Mouse (Mus musculus) adrenal gland, adult 18-20 months (tissue): ENCODE data around the gene Abcb4. TPM values are rescaled to one million over a fixed set of nuclear protein-coding genes. Genes with fewer than 3 reads are reported as not detected.
A peak's percentile ranks its signal among the peaks of the same experiment; 100 is the strongest.
"Not testable (repeated sequence)": the region's sequence is repeated elsewhere in the genome, so short reads cannot be mapped to it uniquely, and the experiment has no call there.

Experiments
- DNase-seq, 2 experiments: peaks; one replicate each; pipeline ENCODE4 v3.0.0; 2021 to 2022; ENCODE audit warnings: low spot score in 2 of 2
- total RNA-seq, 2 experiments: library from RNA; stranded (reverse); gene quantifications; 1 replicate in 1 of 2; 2 replicates in 1 of 2; pipeline ENCODE4 v1.2.3; 2021

Gene Abcb4
- total RNA-seq, 2 experiments from 2014 or later = 4.8 to 6.0 TPM

DNA sequence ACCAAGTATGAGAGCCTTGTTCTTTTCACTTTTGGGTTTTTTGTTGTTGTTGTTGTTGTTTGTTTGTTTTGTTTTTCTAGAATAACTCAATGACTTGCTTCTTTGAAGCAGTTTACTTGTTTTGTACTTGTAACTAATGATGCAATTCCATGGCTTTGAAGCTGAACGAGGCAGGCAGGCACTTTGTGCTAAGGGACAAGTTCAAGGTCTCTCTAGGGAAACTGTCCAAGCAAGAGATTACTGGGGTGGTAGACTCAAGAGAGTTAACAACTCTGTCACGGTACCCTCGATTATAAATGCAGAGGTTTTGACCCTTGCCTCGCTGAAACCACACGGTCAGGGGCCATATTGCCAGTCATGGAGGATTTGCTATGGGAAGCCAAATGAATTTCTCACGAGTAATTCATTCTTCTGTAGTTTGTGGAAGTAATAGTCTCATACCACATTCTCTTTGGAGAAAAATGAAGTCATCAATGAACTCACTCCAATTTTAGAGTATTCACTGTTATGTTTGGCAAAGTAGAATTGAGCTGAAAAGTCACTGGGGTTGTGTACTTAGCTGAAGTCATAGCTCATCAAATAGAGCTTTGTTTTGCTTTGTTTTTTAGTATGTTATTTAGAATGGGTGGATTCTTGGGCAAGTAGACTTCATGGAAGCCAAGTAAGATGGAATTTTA lies 8.8 kb downstream of the Abcb4 start:
- DNase-seq = no peak

- no peak for DNase-seq
Observed at GRCm38 (mm10) chr5:8904539-8904938, 11.0 kb downstream of the Abcb4 start.

- no peak for DNase-seq
Observed at GRCm38 (mm10) chr5:8911567-8912198, 18.2 kb downstream of the Abcb4 start.

DNA sequence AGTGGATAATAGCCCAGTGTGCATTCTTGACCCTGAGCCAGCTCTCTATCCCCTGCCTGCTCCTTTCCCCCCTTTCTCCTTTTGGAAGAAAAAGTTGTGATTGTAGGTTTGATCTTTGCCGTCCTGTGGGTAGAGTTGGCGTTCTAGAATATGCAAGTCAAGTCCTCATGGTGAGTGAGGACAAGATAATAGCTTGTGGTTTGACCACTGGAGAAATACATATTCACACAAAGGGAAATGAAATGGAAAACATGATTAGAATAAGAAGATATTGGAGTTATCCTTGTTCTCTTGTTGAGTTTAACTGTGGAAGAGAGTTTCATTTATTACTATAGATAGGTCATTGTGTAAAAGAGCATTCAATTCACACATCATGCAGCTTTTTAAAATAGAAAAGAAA lies 22.9 kb downstream of the Abcb4 start:
- DNase-seq = no peak

DNA sequence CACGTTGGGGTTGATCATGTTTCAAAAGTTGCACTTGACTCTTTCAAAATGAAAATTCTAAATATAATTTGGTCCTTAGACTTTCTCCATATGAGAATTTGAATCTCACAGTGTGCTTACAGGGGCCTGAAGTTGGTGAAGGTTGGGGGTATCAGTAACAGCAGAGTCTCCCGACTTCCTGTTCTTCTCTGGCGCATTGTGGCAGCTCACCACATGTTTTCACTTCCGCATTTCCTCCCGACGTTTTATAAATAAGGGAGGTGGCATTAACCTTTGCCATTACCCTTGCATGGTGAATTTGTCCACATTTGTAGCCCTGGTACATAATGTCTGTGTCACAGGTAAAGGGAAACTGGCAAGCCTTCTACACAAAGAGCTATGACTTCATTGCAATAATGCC lies 23.6 kb downstream of the Abcb4 start:
- DNase-seq = no peak

- DNase-seq = no peak
Observed at GRCm38 (mm10) chr5:8928440-8928839, 34.9 kb downstream of the Abcb4 start.

GRCm38 (mm10) chr5:8937965-8938364 lies 44.4 kb downstream of the Abcb4 start:
- no peak for DNase-seq

GRCm38 (mm10) chr5:8941266-8941665 lies 47.7 kb downstream of the Abcb4 start:
- not testable (repeated sequence) for DNase-seq

DNA sequence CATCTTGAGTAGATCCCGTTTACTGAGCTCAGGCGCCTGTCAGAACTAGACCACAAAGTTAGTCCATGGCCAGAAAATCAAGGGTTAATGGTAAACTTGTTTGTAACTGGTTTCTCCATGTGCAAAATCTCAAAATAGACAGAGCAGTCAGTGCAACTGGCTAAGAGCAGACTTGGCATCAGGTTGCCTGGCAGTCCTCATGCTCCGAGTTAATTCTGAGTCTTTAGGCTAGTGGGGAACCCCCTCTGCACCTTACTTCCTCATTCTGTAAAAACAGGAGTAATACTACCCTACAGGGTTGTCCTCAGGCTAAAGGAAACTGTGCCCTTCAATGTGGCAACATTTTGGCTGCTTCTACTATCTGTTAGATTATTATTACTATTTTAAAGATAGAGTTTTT lies 50.3 kb downstream of the Abcb4 start:
- no peak for DNase-seq

DNA sequence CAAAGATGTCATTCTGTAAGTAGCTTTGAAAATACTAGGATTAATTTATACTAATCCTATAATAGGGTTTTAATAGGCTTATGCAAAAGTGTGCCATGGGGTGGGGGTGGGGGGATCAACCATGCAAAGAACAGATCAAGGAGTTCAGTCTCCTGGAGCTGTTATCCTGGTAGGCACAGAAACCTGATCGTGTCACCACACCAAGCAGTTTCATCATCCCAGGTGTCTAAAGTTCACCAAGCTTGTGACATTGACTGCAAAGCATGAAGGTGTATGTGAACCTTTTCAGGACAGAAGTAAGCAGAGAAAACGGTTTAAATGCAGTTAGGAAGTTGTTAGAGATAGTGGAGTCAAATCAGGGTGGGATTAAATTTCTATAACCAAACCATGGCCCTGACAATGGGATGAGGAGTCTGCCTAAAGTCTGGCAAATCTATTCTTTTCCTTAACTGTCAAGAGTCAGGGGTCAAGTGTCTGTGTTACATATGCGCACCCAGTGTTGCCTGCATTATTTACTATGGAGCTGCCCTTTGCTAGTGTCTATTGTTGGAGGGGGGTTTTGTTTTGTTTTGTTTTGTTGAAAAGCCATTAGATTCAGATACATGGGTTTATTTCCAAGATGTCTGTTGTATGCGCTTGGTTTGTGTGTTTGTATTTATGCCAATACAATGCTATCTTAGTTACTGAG lies 54.0 kb downstream of the Abcb4 start:
- no peak for DNase-seq

DNA sequence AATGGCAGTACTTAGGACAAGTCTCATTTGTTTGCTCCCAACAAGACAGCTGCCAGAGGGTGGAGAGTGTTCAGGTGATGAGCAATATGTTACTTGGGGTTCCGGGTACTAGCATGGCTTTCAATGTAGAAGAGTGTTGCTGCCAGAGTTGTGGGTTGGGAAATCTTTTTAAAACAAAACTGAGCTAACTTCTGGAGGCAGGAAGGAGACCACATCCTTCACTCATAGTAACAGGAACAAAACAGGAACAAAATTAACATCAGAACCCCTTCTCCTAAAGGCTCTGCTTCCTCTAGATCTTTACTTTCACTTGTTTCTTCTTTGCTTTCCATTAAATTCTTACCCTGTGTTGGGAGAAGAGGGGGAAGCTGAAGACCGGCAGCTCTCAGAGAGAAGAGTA lies 60.1 kb downstream of the Abcb4 start:
- DNase-seq = no peak

GRCm38 (mm10) chr5:8955544-8955943 lies 62.0 kb downstream of the Abcb4 start:
- no peak for DNase-seq

- DNase-seq = no peak
Observed at GRCm38 (mm10) chr5:8960534-8960933, 67.0 kb downstream of the Abcb4 start.

- DNase-seq = no peak
Observed at GRCm38 (mm10) chr5:8964487-8964886, 71.0 kb downstream of the Abcb4 start.

DNA sequence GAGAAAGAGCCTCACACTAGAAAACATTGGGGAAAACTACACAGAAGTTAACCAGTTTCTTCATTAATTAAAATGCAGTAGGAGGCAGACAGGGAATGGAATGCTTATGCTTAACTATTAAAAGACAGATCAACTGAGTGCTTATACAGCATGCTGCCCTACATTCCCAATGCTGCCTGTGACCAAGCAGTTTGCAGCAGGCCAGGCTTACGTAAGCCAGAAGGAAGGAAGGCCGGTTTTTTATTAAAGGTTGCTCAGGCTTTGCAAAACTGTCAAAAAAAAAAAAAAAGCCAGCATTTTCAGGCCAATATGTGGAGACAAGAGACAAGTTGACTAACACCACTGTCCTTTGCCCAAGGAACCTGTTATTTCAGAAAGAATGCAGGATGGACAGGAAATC lies 77.2 kb downstream of the Abcb4 start:
- no peak for DNase-seq

DNA sequence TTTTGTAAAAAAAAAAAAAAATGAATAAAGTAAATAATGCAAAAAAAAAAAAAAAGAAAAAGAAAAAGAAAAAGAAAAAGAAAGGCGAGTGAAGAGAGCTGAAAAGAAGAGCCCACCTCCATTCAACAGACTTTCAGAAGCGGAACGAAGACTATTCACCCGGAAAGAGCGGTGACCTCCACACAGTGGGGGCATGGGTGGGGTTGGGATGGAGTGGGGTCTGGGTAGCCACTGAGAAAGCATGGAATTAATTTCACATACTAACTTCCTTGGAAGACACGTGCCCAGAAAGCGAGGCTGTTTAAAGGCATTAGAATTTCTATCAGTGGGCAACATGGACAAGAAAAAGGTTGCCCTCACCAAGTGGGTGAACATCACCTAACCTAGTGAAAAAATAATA lies 78.8 kb downstream of the Abcb4 start:
- DNase-seq = no peak

- DNase-seq = no peak
Observed at GRCm38 (mm10) chr5:8974721-8975120, 81.2 kb downstream of the Abcb4 start.

DNA sequence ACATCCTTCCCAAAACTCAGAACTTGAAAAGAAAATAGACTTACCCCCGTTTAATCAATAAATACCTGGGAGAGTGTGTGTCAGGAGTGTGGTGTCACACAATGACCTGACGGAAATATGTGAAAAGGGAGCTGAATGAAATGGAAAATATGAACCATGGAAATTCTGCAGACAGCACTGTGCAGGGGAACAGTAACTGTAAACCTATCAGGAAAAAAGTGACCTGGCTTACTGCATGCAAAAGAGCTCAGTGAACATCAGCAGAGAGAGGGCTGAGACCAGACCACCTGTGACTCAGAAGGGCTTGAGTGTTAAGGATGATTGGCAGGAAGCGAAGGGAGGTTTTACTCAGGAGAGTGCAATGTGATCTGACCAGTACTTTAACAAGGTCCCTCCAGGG lies 92.0 kb downstream of the Abcb4 start:
- DNase-seq = no peak

- DNase-seq = no peak
Observed at GRCm38 (mm10) chr5:8987925-8988324, 94.4 kb downstream of the Abcb4 start.

- DNase-seq = no peak
Observed at GRCm38 (mm10) chr5:8990526-8990925, 97.0 kb downstream of the Abcb4 start.

- DNase-seq = no peak
Observed at GRCm38 (mm10) chr5:8991626-8992025, 98.1 kb downstream of the Abcb4 start.

GRCm38 (mm10) chr5:8995966-8996685 lies 102.6 kb downstream of the Abcb4 start:
- peak in 1 of 2 experiments; percentile 48 for DNase-seq
